Mouse (Mus musculus) heart, embryonic 11.5 days (tissue): ENCODE measurements around the gene Ankar. TPM values are rescaled to one million over a fixed set of nuclear protein-coding genes. Genes with fewer than 3 reads are reported as not detected.

Source experiments
- ATAC-seq: fragments of 200-750 bp; cut with Nextera tagmentation; replicated peaks from 2 replicates; pipeline ENCODE4 v1.8.0; 2017; ENCODE audit warnings: moderate library complexity; ENCODE audit not compliant: insufficient number of reproducible peaks, low FRiP score, low TSS enrichment
- H3K27ac ChIP-seq: fragments of 300-500 bp; sonication (generic); 2 replicates; pipeline ENCODE4 v1.5.1; 2014; ENCODE audit warnings: mild to moderate bottlenecking, low read depth, low read length
- H3K27me3 ChIP-seq: fragments of 300-500 bp; sonication (generic); 2 replicates; pipeline ENCODE4 v1.6.1; 2014; ENCODE audit warnings: mild to moderate bottlenecking, low read length, mixed read lengths; ENCODE audit not compliant: control insufficient read depth, insufficient read depth
- H3K36me3 ChIP-seq: fragments of 300-500 bp; sonication (generic); 2 replicates; pipeline ENCODE4 v1.6.1; 2014; ENCODE audit warnings: mild to moderate bottlenecking, low read length, moderate library complexity, mixed read lengths; ENCODE audit not compliant: control insufficient read depth, insufficient read depth
- H3K4me1 ChIP-seq: fragments of 300-500 bp; sonication (generic); 2 replicates; pipeline ENCODE4 v1.6.1; 2014; ENCODE audit warnings: low read length; ENCODE audit not compliant: control insufficient read depth, insufficient read depth
- H3K4me2 ChIP-seq: fragments of 300-500 bp; sonication (generic); 2 replicates; pipeline ENCODE4 v1.6.1; 2014; ENCODE audit warnings: mild to moderate bottlenecking, moderate library complexity
- H3K4me3 ChIP-seq: fragments of 300-500 bp; sonication (generic); 2 replicates; pipeline ENCODE4 v1.5.1; 2014; ENCODE audit warnings: low read depth, low read length
- H3K9ac ChIP-seq: fragments of 300-500 bp; sonication (generic); 2 replicates; pipeline ENCODE4 v1.6.1; 2014; ENCODE audit warnings: mild to moderate bottlenecking, low read depth, low read length, moderate library complexity
- H3K9me3 ChIP-seq: fragments of 300-500 bp; sonication (generic); replicated peaks from 2 replicates; pipeline ENCODE4 v1.6.1; 2016; ENCODE audit warnings: low read length; ENCODE audit not compliant: control insufficient read depth
- WGBS: fragments of 180-500 bp; shearing (Covaris S2); extraction: QIAGEN DNeasy Blood & Tissue Kit; methylation state at CpG from one replicate; pipeline ENCODE4 v1.1.7; 2014; ENCODE audit not compliant: insufficient replicate concordance; 5-methylcytosine and 5-hydroxymethylcytosine counted together
- polyA plus RNA-seq: library from polyadenylated mRNA; unstranded; fragments of >200 nt; fragmentation: Nextera tagmentation; extraction: Ambion mirVana; gene quantifications from 2 replicates; pipeline ENCODE4 v1.2.1, GENCODE M21; 2014

Gene Ankar
- polyA plus RNA-seq, 1 experiment from 2014 or later, result not detected

- Histone ChIP-seq H3K9me3 (no peaks in the 10 kb centered on the region), H3K27ac (no peak overlapping the region), H3K27me3 (no peaks in the 10 kb centered on the region), H3K36me3 (no peaks in the 10 kb centered on the region), H3K4me1 (no peaks in the 10 kb centered on the region), H3K4me3 (no peak overlapping the region), H3K9ac (no peak overlapping the region), H3K4me2 (no peak overlapping the region)
- ATAC-seq, result no peak
- WGBS, result 48% methylated on average over 3 of the region's 3 CpGs
Measured at GRCm38 (mm10) chr1:72696256-72696655, 4.1 kb downstream of the Ankar start.

- Histone ChIP-seq H3K9me3 (no peaks in the 10 kb centered on the region), H3K4me1 (no peaks in the 10 kb centered on the region), H3K4me3 (no peak overlapping the region), H3K27ac (no peak overlapping the region), H3K36me3 (no peaks in the 10 kb centered on the region), H3K9ac (no peak overlapping the region), H3K4me2 (no peak overlapping the region), H3K27me3 (no peaks in the 10 kb centered on the region)
- no peak for ATAC-seq
- 50% methylated on average over 3 of the region's 3 CpGs for WGBS
Measured at GRCm38 (mm10) chr1:72673070-72673469, 27.3 kb downstream of the Ankar start.

- H3K27me3 ChIP-seq, result no peaks in the 10 kb centered on the region
- H3K4me3 ChIP-seq, result peak overlapping the region; percentile 30
- H3K27ac ChIP-seq, result no peak overlapping the region
- no peak overlapping the region for H3K9ac ChIP-seq
- WGBS, result 31% methylated on average over 49 of the region's 49 CpGs
- H3K4me2 ChIP-seq, result peak overlapping the region; percentile 57
- H3K4me1 ChIP-seq, result no peaks in the 10 kb centered on the region
- ATAC-seq, result no peak
- H3K36me3 ChIP-seq, result no peaks in the 10 kb centered on the region
- H3K9me3 ChIP-seq, result no peaks in the 10 kb centered on the region
Measured at GRCm38 (mm10) chr1:72640658-72641410, 59.5 kb downstream of the Ankar start.

- no peaks in the 10 kb centered on the region for H3K9me3 ChIP-seq
- H3K4me1 ChIP-seq, result no peaks in the 10 kb centered on the region
- no peak overlapping the region for H3K4me2 ChIP-seq
- H3K4me3 ChIP-seq, result no peak overlapping the region
- 59% methylated on average over 5 of the region's 5 CpGs for WGBS
- no peak overlapping the region for H3K9ac ChIP-seq
- no peaks in the 10 kb centered on the region for H3K27me3 ChIP-seq
- no peak overlapping the region for H3K27ac ChIP-seq
- peaks cover 6% of the 10 kb centered on the region for H3K36me3 ChIP-seq
- ATAC-seq, result no peak
Measured at GRCm38 (mm10) chr1:72635221-72635620, 65.2 kb downstream of the Ankar start.

DNA sequence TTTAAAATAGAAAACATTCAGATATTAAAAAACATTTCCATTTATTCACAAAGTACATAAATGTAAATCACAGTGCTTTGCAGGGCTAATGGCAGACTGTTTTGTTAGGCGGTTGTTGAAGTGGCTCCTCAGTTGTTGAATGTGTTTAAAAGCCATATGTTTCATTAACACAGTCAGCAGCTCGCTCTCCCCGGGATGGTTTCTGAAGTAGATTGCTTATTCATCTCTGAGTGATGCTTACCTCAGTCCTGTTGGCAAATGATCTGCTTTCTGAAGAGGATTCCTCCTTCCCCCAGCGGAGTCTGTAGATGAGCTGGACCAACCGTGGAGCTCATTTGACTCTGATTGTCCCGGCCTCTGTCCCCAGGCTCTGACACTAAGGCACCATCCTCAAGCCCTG is 88.2 kb downstream of the Ankar start:
- no peak overlapping the region for H3K4me3 ChIP-seq
- H3K9ac ChIP-seq, result no peak overlapping the region
- ATAC-seq, result no peak
- H3K27ac ChIP-seq, result no peak overlapping the region
- no peak overlapping the region for H3K4me2 ChIP-seq
- 89% methylated on average over 6 of the region's 6 CpGs for WGBS
- H3K36me3 ChIP-seq, result peaks cover 16% of the 10 kb centered on the region; the same call in 1 of the 2 replicates
- no peaks in the 10 kb centered on the region for H3K27me3 ChIP-seq
- no peaks in the 10 kb centered on the region for H3K4me1 ChIP-seq
- H3K9me3 ChIP-seq, result no peaks in the 10 kb centered on the region

GRCm38 (mm10) chr1:72609887-72610877 is 90.2 kb downstream of the Ankar start:
- Histone ChIP-seq H3K4me3 (no peak overlapping the region), H3K27ac (no peak overlapping the region), H3K9me3 (no peaks in the 10 kb centered on the region), H3K27me3 (no peaks in the 10 kb centered on the region), H3K4me1 (no peaks in the 10 kb centered on the region), H3K36me3 (peaks cover 13% of the 10 kb centered on the region; the same call in 1 of the 2 replicates), H3K4me2 (no peak overlapping the region), H3K9ac (no peak overlapping the region)
- WGBS, result 79% methylated on average over 23 of the region's 23 CpGs
- ATAC-seq, result no peak

GRCm38 (mm10) chr1:72609129-72609528 is 91.2 kb downstream of the Ankar start:
- 76% methylated on average over 10 of the region's 10 CpGs for WGBS
- no peak for ATAC-seq
- H3K36me3 ChIP-seq, result peaks cover 9% of the 10 kb centered on the region; the same call in 1 of the 2 replicates
- no peak overlapping the region for H3K27ac ChIP-seq
- no peak overlapping the region for H3K4me3 ChIP-seq
- no peaks in the 10 kb centered on the region for H3K27me3 ChIP-seq
- no peaks in the 10 kb centered on the region for H3K4me1 ChIP-seq
- no peak overlapping the region for H3K9ac ChIP-seq
- H3K9me3 ChIP-seq, result no peaks in the 10 kb centered on the region
- H3K4me2 ChIP-seq, result no peak overlapping the region

GRCm38 (mm10) chr1:72606186-72606673 is 94.1 kb downstream of the Ankar start:
- H3K4me3 ChIP-seq, result no peak overlapping the region
- no peak for ATAC-seq
- H3K36me3 ChIP-seq, result peaks cover 6% of the 10 kb centered on the region
- 87% methylated on average over 12 of the region's 12 CpGs for WGBS
- no peaks in the 10 kb centered on the region for H3K9me3 ChIP-seq
- no peak overlapping the region for H3K27ac ChIP-seq
- no peaks in the 10 kb centered on the region for H3K27me3 ChIP-seq
- H3K4me1 ChIP-seq, result peaks cover 9% of the 10 kb centered on the region
- H3K9ac ChIP-seq, result no peak overlapping the region
- H3K4me2 ChIP-seq, result no peak overlapping the region
